ENCODE assay signal across 8 mouse cellular contexts in the genomic region with DNA sequence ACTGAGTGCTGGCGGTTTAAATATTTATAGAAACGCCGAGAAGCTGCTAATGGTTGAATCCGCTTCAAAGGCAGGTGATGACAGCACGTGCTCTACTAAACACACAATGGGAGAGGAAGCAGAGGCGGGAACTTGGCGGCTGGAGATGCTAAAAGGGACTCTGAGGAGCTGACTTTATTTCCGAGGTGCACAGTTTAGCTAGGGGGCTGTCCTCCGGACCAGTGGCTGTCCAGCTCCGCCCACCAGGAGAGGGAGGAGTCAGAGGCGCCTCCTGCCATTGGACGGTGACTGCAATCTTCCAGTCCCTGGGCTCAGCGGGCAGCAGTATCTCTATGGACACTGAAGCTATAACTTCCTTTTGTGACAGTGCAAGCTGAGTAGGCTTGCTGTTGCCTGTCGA.
DNase-seq lines count a peak whose midpoint lies in the region; ATAC-seq and TF ChIP-seq lines count a peak whose summit lies in the region.
"Had no signal": no experiment of that assay in that cellular context is flagged by ENCODE, and none has a peak within 500 bp of the region (broad histone marks: within the 10 kb centered on the region; RNA-seq: fewer than 3 reads in every experiment).

No protein-coding gene starts in this region.

- no peak for DNase-seq in kidney, postnatal 25 days
- DNase-seq in neural tube, embryonic 10.5 days (ENCODE audit: extremely low spot score, low spot score): no peak
- peak; percentile 25 for DNase-seq in kidney, postnatal 14 days
- no peak for DNase-seq in stomach, postnatal 0 days (ENCODE audit: low spot score)
- no peak for DNase-seq in thymus, postnatal 36 days
- DNase-seq: thymus, adult 2 months had no signal

- no peaks in the 10 kb centered on the region for H3K36me3 ChIP-seq in kidney, embryonic 14.5 days (ENCODE audit: control insufficient read depth, insufficient read depth, low read length)
- no peaks in the 10 kb centered on the region for H3K36me3 ChIP-seq in neural tube, embryonic 15.5 days
- no peaks in the 10 kb centered on the region for H3K36me3 ChIP-seq in stomach, postnatal 0 days (ENCODE audit: control insufficient read depth, insufficient read depth, low read length)

- H3K4me1 ChIP-seq in kidney, embryonic 14.5 days (ENCODE audit: control insufficient read depth, insufficient read depth, low read length): no peaks in the 10 kb centered on the region
- peaks cover 5% of the 10 kb centered on the region; the same call in 1 of the 2 replicates for H3K4me1 ChIP-seq in neural tube, embryonic 15.5 days
- H3K4me1 ChIP-seq in stomach, postnatal 0 days (replicated peaks; ENCODE audit: control insufficient read depth, insufficient read depth): no peaks in the 10 kb centered on the region

- 45% methylated on average over 14 of the region's 14 CpGs for WGBS in kidney, embryonic 14.5 days
- WGBS in neural tube, embryonic 15.5 days: 41% methylated on average over 14 of the region's 14 CpGs
- WGBS in stomach, postnatal 0 days: 25% methylated on average over 14 of the region's 14 CpGs

- no peaks in the 10 kb centered on the region for H3K27me3 ChIP-seq in kidney, embryonic 14.5 days (ENCODE audit: control insufficient read depth, insufficient read depth, low read length)
- no peaks in the 10 kb centered on the region for H3K27me3 ChIP-seq in neural tube, embryonic 15.5 days (replicated peaks)
- no peaks in the 10 kb centered on the region for H3K27me3 ChIP-seq in stomach, postnatal 0 days (ENCODE audit: control insufficient read depth, insufficient read depth, low read length)

- H3K9ac ChIP-seq in kidney, embryonic 14.5 days (ENCODE audit: low read depth, low read length): no peak overlapping the region
- no peak overlapping the region for H3K9ac ChIP-seq in neural tube, embryonic 15.5 days (replicated peaks)
- H3K9ac ChIP-seq in stomach, postnatal 0 days (ENCODE audit: low read length): no peak overlapping the region

- no peak overlapping the region for H3K4me2 ChIP-seq in kidney, embryonic 14.5 days (replicated peaks; ENCODE audit: low read depth, low read length)
- no peak overlapping the region for H3K4me2 ChIP-seq in neural tube, embryonic 15.5 days
- no peak overlapping the region for H3K4me2 ChIP-seq in stomach, postnatal 0 days (replicated peaks; ENCODE audit: low read depth)

- no peak overlapping the region for H3K4me3 ChIP-seq in kidney, embryonic 14.5 days (ENCODE audit: low read length)
- H3K4me3 ChIP-seq in neural tube, embryonic 15.5 days (replicated peaks): no peak overlapping the region
- H3K4me3 ChIP-seq in stomach, postnatal 0 days (ENCODE audit: low read depth, low read length): no peak overlapping the region

- ATAC-seq in kidney, embryonic 14.5 days (ENCODE audit: low FRiP score, low TSS enrichment): peak; percentile 75
- 0 out of 2 replicates have a peak, but pooled peaks have one; percentile 11 for ATAC-seq in neural tube, embryonic 15.5 days (ENCODE audit: low FRiP score)
- ATAC-seq in stomach, postnatal 0 days (ENCODE audit: low FRiP score, low TSS enrichment): 0 out of 2 replicates have a peak, but pooled peaks have one; percentile 29

- H3K9me3 ChIP-seq in kidney, embryonic 14.5 days (ENCODE audit: control insufficient read depth, low read length): no peaks in the 10 kb centered on the region; the same call in 1 of the 2 replicates
- H3K9me3 ChIP-seq in neural tube, embryonic 15.5 days (replicated peaks): no peaks in the 10 kb centered on the region
- H3K9me3 ChIP-seq in stomach, postnatal 0 days (ENCODE audit: control insufficient read depth, low read length): no peaks in the 10 kb centered on the region

- H3K27ac ChIP-seq in kidney, embryonic 14.5 days (ENCODE audit: low read depth, low read length): no peak overlapping the region
- H3K27ac ChIP-seq in neural tube, embryonic 15.5 days (replicated peaks): no peak overlapping the region
- H3K27ac ChIP-seq in stomach, postnatal 0 days (replicated peaks): no peak overlapping the region

- no peak for TF ChIP-seq EP300 in stomach, postnatal 0 days (optimal IDR thresholded peaks at IDR 0.05)

- no peak for TF ChIP-seq CTCF in stomach, postnatal 0 days (IDR thresholded peaks at IDR 0.05; ENCODE audit: low read depth)

Comparison
In these comparisons a context has a peak if more than half of its experiments do, and no peak if none do; other contexts are left out.
1. ATAC-seq: peak in every context shown above with its lines; median percentile 75 in kidney, embryonic 14.5 days; 29 in stomach, postnatal 0 days; 11 in neural tube, embryonic 15.5 days.